Mouse (Mus musculus): ENCODE results near the gene Tll2.

DNA sequence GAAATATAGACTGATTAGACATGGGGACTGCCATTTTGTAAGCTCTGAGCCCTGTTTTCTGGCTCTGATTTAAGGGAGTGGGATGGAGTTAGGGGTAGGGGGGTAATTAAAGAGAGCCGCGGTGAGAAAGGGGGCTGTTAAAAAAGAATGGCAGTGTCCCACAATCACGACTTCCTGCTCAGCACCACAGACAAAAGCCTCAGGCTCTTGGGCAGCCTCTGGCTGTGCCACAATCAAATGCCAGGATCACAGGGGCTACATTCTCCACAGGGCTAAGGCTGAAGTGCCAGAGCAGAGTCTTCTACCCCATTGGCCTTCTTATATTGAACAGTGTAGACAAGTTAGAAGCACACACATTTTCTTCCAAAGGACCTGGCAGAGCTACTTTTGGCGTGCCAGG lies 118.7 kb downstream of the Tll2 start:
- TF ChIP-seq CTCF (IDR thresholded peaks at IDR 0.05; ENCODE audit: borderline replicate concordance, insufficient read depth, low read length) (no peak), POLR2A (IDR thresholded peaks at IDR 0.05; ENCODE audit: low read depth, low read length) (no peak)
